Mouse (Mus musculus): Measurements from ENCODE around the gene Tpx2. TPM values are rescaled to one million over a fixed set of nuclear protein-coding genes. Genes with fewer than 3 reads are reported as not detected.

Tpx2 gene
- polyA plus RNA-seq, 1 experiment from 2014 or later = 25.8 TPM

DNA sequence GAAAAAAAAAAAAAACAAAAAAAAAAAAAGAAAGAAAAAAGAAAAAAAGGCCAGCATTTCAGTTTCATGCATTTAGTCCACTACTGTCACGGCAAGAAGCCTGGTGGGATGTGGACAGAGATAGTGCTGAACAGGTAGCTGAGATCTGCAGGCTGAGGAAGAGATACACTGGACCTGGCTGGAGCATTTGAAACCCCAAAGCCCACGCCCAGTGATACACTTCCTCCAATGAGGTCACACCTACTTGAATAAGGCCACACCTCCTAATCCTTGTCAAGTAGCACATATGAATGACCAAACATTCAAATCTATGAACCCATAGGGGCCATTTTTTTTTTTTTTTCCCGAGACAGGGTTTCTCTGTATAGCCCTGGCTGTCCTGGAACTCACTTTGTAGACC is 5.0 kb upstream of the Tpx2 start:
- TF ChIP-seq CTCF (IDR thresholded peaks at IDR 0.05; ENCODE audit: low read depth) (no peak), EP300 (IDR thresholded peaks at IDR 0.05; ENCODE audit: low read depth) (no peak)
- no peaks in the 10 kb centered on the region for H3K4me1 ChIP-seq (ENCODE audit: insufficient read depth)
- no peaks in the 10 kb centered on the region for H3K27me3 ChIP-seq (ENCODE audit: insufficient read depth, low read length)
- H3K27ac ChIP-seq (ENCODE audit: low read depth) = no peak overlapping the region
- H3K4me2 ChIP-seq (ENCODE audit: low read depth, low read length) = no peak overlapping the region
- H3K9me3 ChIP-seq (ENCODE audit: low read length) = no peaks in the 10 kb centered on the region
- no peak overlapping the region for H3K4me3 ChIP-seq (ENCODE audit: low read depth, low read length)
- ATAC-seq = no peak
- no peaks in the 10 kb centered on the region for H3K36me3 ChIP-seq (replicated peaks; ENCODE audit: insufficient read depth, low read length)
- no peak for DNase-seq
- no peak overlapping the region for H3K9ac ChIP-seq (replicated peaks)
- WGBS (ENCODE audit: insufficient replicate concordance) = 68% methylated on average over 3 of the region's 3 CpGs

DNA sequence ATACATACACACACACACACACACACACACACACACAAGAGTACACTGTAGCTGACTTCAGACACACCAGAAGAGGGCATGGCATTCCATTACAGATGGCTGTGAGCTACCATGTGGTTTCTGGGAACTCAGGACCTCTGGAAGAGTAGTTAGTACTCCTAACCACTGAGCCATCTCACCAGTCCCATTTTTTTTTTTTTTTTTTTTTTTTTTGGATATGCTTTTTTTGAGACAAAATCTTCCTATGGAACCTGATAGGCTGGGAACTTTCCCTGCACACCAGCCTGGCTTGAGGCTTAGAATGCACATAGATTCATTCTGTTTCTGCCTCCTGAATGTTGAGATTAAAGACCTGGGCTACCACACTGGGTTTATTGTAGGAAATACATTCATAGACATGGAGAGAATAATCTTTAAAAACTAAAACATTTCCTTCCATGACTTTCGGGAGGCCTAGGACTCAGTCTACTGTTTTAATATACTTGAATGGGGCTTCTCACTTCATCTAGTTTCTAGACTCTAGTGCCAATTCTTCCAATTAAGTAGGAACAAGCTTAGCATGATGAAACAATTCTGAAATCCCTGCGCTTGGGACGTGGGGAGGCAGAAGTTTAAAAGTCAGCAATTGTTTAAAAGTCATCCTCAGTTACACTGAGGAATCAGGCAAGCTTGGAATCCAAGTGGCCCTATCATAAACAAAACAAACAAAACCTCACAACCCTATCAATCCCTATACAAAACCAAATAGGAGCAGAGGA is 528 bp upstream of the Tpx2 start:
- Histone ChIP-seq H3K9me3 (ENCODE audit: low read length) (no peaks in the 10 kb centered on the region), H3K27me3 (ENCODE audit: insufficient read depth, low read length) (no peaks in the 10 kb centered on the region), H3K9ac (replicated peaks) (no peak overlapping the region), H3K4me2 (ENCODE audit: low read depth, low read length) (peak overlapping the region; percentile 45), H3K27ac (ENCODE audit: low read depth) (no peak overlapping the region), H3K36me3 (replicated peaks; ENCODE audit: insufficient read depth, low read length) (peaks cover 6% of the 10 kb centered on the region), H3K4me1 (ENCODE audit: insufficient read depth) (peaks cover 6% of the 10 kb centered on the region; the same call in 1 of the 2 replicates), H3K4me3 (ENCODE audit: low read depth, low read length) (no peak overlapping the region)
- TF ChIP-seq EP300 (IDR thresholded peaks at IDR 0.05; ENCODE audit: low read depth) = no peak
- no peak for TF ChIP-seq CTCF (IDR thresholded peaks at IDR 0.05; ENCODE audit: low read depth)
- DNase-seq = no peak
- 20% methylated on average over 3 of the region's 3 CpGs for WGBS (ENCODE audit: insufficient replicate concordance)
- no peak for ATAC-seq

- TF ChIP-seq EP300 (IDR thresholded peaks at IDR 0.05; ENCODE audit: low read depth) = no peak
- no peak for TF ChIP-seq CTCF (IDR thresholded peaks at IDR 0.05; ENCODE audit: low read depth)
- Histone ChIP-seq H3K27ac (ENCODE audit: low read depth) (peak overlapping the region; percentile 84), H3K4me3 (ENCODE audit: low read depth, low read length) (peak overlapping the region; percentile 82), H3K4me1 (ENCODE audit: insufficient read depth) (peaks cover 6% of the 10 kb centered on the region; the same call in 1 of the 2 replicates), H3K9ac (replicated peaks) (peak overlapping the region; percentile 78), H3K9me3 (ENCODE audit: low read length) (no peaks in the 10 kb centered on the region), H3K27me3 (ENCODE audit: insufficient read depth, low read length) (no peaks in the 10 kb centered on the region), H3K36me3 (replicated peaks; ENCODE audit: insufficient read depth, low read length) (peaks cover 17% of the 10 kb centered on the region), H3K4me2 (ENCODE audit: low read depth, low read length) (peak overlapping the region; percentile 69)
- no peak for DNase-seq
- ATAC-seq = no peak
- WGBS (ENCODE audit: insufficient replicate concordance) = 9% methylated on average over 2 of the region's 2 CpGs
Measured at GRCm38 (mm10) chr2:152848466-152848865, 702 bp downstream of the Tpx2 start.

GRCm38 (mm10) chr2:152859501-152859900 is 11.7 kb downstream of the Tpx2 start:
- TF ChIP-seq CTCF (IDR thresholded peaks at IDR 0.05; ENCODE audit: low read depth) = no peak
- TF ChIP-seq EP300 (IDR thresholded peaks at IDR 0.05; ENCODE audit: low read depth) = no peak

GRCm38 (mm10) chr2:152861891-152862290 is 14.1 kb downstream of the Tpx2 start:
- TF ChIP-seq CTCF (IDR thresholded peaks at IDR 0.05; ENCODE audit: low read depth) (no peak), EP300 (IDR thresholded peaks at IDR 0.05; ENCODE audit: low read depth) (no peak)
- no peaks in the 10 kb centered on the region for H3K27me3 ChIP-seq (ENCODE audit: insufficient read depth, low read length)
- no peaks in the 10 kb centered on the region for H3K9me3 ChIP-seq (ENCODE audit: low read length)
- no peak overlapping the region for H3K27ac ChIP-seq (ENCODE audit: low read depth)
- H3K4me2 ChIP-seq (ENCODE audit: low read depth, low read length) = no peak overlapping the region
- no peak for ATAC-seq
- no peak overlapping the region for H3K9ac ChIP-seq (replicated peaks)
- peaks cover 59% of the 10 kb centered on the region for H3K36me3 ChIP-seq (replicated peaks; ENCODE audit: insufficient read depth, low read length)
- no peaks in the 10 kb centered on the region for H3K4me1 ChIP-seq (ENCODE audit: insufficient read depth)
- H3K4me3 ChIP-seq (ENCODE audit: low read depth, low read length) = no peak overlapping the region
- DNase-seq = no peak
- 97% methylated on average over 1 of the region's 1 CpGs for WGBS (ENCODE audit: insufficient replicate concordance)

More at GRCm38 (mm10) chr2:152859501-152859900, 11.7 kb downstream of the Tpx2 start:
- Histone ChIP-seq H3K4me3 (ENCODE audit: low read depth, low read length) (no peak overlapping the region), H3K27me3 (ENCODE audit: insufficient read depth, low read length) (no peaks in the 10 kb centered on the region), H3K36me3 (replicated peaks; ENCODE audit: insufficient read depth, low read length) (peaks cover 58% of the 10 kb centered on the region), H3K9ac (replicated peaks) (no peak overlapping the region), H3K4me2 (ENCODE audit: low read depth, low read length) (no peak overlapping the region), H3K9me3 (ENCODE audit: low read length) (no peaks in the 10 kb centered on the region), H3K4me1 (ENCODE audit: insufficient read depth) (no peaks in the 10 kb centered on the region), H3K27ac (ENCODE audit: low read depth) (no peak overlapping the region)
- 86% methylated on average over 3 of the region's 3 CpGs for WGBS (ENCODE audit: insufficient replicate concordance)
- no peak for ATAC-seq
- DNase-seq = no peak

DNA sequence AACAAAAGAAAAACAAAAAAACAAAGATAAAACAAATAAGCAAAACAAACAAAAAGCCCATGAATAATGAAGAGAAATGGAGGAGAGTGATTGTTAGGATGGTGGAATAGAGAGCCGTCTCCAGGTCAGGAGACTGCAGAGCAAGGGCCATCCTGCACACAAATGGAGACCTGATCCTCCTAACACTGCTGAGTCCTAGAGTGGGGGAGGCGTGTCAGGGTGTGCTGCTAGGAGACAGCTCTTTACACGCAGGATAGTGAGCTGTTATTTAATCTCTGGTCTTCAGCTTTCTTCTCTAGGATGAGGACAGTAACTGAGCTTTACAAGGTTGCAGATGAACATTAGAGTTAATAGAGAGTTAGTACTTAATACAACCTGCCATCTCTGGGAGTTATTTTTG is 14.9 kb downstream of the Tpx2 start:
- no peaks in the 10 kb centered on the region for H3K9me3 ChIP-seq (ENCODE audit: low read length)
- no peak overlapping the region for H3K4me3 ChIP-seq (ENCODE audit: low read depth, low read length)
- H3K27me3 ChIP-seq (ENCODE audit: insufficient read depth, low read length) = no peaks in the 10 kb centered on the region
- peaks cover 61% of the 10 kb centered on the region for H3K36me3 ChIP-seq (replicated peaks; ENCODE audit: insufficient read depth, low read length)
- H3K4me1 ChIP-seq (ENCODE audit: insufficient read depth) = no peaks in the 10 kb centered on the region
- H3K27ac ChIP-seq (ENCODE audit: low read depth) = no peak overlapping the region
- no peak overlapping the region for H3K9ac ChIP-seq (replicated peaks)
- ATAC-seq (no peak), DNase-seq (no peak)
- no peak overlapping the region for H3K4me2 ChIP-seq (ENCODE audit: low read depth, low read length)
- TF ChIP-seq EP300 (IDR thresholded peaks at IDR 0.05; ENCODE audit: low read depth) (no peak), CTCF (IDR thresholded peaks at IDR 0.05; ENCODE audit: low read depth) (no peak)
- 81% methylated on average over 3 of the region's 3 CpGs for WGBS (ENCODE audit: insufficient replicate concordance)

All from liver, postnatal 0 days (tissue).